Mouse (Mus musculus): ENCODE measurements around the gene Shroom1. TPM values are rescaled to one million over a fixed set of nuclear protein-coding genes. Genes with fewer than 3 reads are reported as not detected.

Shroom1 gene
- polyA plus RNA-seq, 1 experiment: 0.82 TPM

DNA sequence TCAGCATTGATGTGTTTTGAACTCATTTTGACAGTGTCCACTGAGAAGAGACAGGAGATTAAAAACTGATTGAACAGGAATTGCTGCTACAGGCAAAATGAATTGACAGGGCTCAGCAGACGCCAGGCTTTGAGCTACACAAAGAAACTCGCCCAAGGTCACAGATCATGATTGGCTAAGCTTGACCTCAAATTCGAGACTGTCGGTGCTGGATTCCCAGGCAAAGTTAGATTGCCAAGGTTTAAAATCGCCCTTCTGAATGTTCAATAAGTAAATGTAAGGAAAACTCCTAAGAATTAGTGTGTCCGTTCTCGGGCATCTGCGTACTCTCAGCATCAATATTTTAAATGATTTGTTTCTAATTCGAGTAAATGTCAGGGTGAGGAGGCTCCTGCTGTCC lies 32.4 kb downstream of the Shroom1 start:
- no peaks in the 10 kb centered on the region for H3K79me3 ChIP-seq (ENCODE audit: low read depth)
- H3ac ChIP-seq (ENCODE audit: control insufficient read depth, insufficient read length, low read depth): no peak overlapping the region
- H3K4me3 ChIP-seq (ENCODE audit: insufficient read depth, poor library complexity, severe bottlenecking): no peak overlapping the region
- no peaks in the 10 kb centered on the region for H3K27me3 ChIP-seq (ENCODE audit: control insufficient read depth, insufficient read depth, insufficient read length)
- TF ChIP-seq MYOG (IDR thresholded peaks at IDR 0.05; ENCODE audit: control insufficient read depth, extremely low read depth, insufficient read length): no peak
- no peak for TF ChIP-seq FOSL1 (IDR thresholded peaks at IDR 0.05; ENCODE audit: insufficient read depth, low read length, poor library complexity, severe bottlenecking)
- TF ChIP-seq MYOD1 (IDR thresholded peaks at IDR 0.05; ENCODE audit: control insufficient read depth, insufficient read length, low read depth): no peak
- no peak for TF ChIP-seq USF1 (IDR thresholded peaks at IDR 0.05; ENCODE audit: low read depth)
- TF ChIP-seq MAX (IDR thresholded peaks at IDR 0.05): no peak
- no peak for TF ChIP-seq CEBPB (IDR thresholded peaks at IDR 0.05; ENCODE audit: low read depth)
- H3K36me3 ChIP-seq (ENCODE audit: control insufficient read depth, insufficient read depth): no peaks in the 10 kb centered on the region
- H3K79me2 ChIP-seq (ENCODE audit: control insufficient read depth, insufficient read depth): no peaks in the 10 kb centered on the region

DNA sequence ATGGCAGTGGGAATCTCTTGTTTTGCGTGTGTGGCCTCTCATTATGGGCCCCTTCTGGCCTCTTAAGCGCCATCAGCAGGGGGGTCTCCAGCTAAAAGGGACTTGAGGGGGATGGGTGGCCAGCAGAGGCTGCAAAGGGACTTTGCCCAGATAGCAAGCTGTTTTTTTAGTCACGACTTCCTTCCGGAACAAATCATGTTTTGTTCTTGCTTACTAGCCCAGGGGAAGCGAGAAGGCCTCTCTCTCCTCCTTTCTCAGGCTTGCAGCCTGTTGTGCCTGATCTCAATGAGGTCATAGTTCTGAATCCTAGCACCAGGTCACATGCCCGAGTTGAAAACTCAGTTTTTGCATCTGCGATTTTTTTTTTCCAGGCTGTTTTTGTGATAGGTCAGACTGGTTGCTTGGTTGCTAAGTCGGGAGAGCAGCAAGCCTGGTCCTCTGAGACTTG lies 35.0 kb downstream of the Shroom1 start:
- no peak overlapping the region for H3ac ChIP-seq (ENCODE audit: control insufficient read depth, insufficient read length, low read depth)
- no peaks in the 10 kb centered on the region for H3K36me3 ChIP-seq (ENCODE audit: control insufficient read depth, insufficient read depth)
- TF ChIP-seq FOSL1 (IDR thresholded peaks at IDR 0.05; ENCODE audit: insufficient read depth, low read length, poor library complexity, severe bottlenecking): no peak
- no peaks in the 10 kb centered on the region for H3K79me3 ChIP-seq (ENCODE audit: low read depth)
- H3K79me2 ChIP-seq (ENCODE audit: control insufficient read depth, insufficient read depth): no peaks in the 10 kb centered on the region
- no peak overlapping the region for H3K4me3 ChIP-seq (ENCODE audit: insufficient read depth, poor library complexity, severe bottlenecking)
- H3K27me3 ChIP-seq (ENCODE audit: control insufficient read depth, insufficient read depth, insufficient read length): no peaks in the 10 kb centered on the region

GRCm38 (mm10) chr11:53493243-53493955 lies 36.4 kb downstream of the Shroom1 start:
- no peaks in the 10 kb centered on the region for H3K36me3 ChIP-seq (ENCODE audit: control insufficient read depth, insufficient read depth)
- H3K27me3 ChIP-seq (ENCODE audit: control insufficient read depth, insufficient read depth, insufficient read length): no peaks in the 10 kb centered on the region
- H3K79me3 ChIP-seq (ENCODE audit: low read depth): no peaks in the 10 kb centered on the region
- no peak overlapping the region for H3K4me3 ChIP-seq (ENCODE audit: insufficient read depth, poor library complexity, severe bottlenecking)
- no peak overlapping the region for H3ac ChIP-seq (ENCODE audit: control insufficient read depth, insufficient read length, low read depth)
- no peaks in the 10 kb centered on the region for H3K79me2 ChIP-seq (ENCODE audit: control insufficient read depth, insufficient read depth)
- no peak for TF ChIP-seq FOSL1 (IDR thresholded peaks at IDR 0.05; ENCODE audit: insufficient read depth, low read length, poor library complexity, severe bottlenecking)
- no peak for TF ChIP-seq CTCF (IDR thresholded peaks at IDR 0.05; ENCODE audit: control insufficient read depth, insufficient read depth, insufficient read length)
- TF ChIP-seq MAX (IDR thresholded peaks at IDR 0.05): no peak
- TF ChIP-seq USF1 (IDR thresholded peaks at IDR 0.05; ENCODE audit: low read depth): no peak
- TF ChIP-seq CEBPB (IDR thresholded peaks at IDR 0.05; ENCODE audit: low read depth): no peak
- no peak for TF ChIP-seq MYOG (IDR thresholded peaks at IDR 0.05; ENCODE audit: control insufficient read depth, extremely low read depth, insufficient read length)
- TF ChIP-seq MYOD1 (IDR thresholded peaks at IDR 0.05; ENCODE audit: control insufficient read depth, insufficient read length, low read depth): no peak

DNA sequence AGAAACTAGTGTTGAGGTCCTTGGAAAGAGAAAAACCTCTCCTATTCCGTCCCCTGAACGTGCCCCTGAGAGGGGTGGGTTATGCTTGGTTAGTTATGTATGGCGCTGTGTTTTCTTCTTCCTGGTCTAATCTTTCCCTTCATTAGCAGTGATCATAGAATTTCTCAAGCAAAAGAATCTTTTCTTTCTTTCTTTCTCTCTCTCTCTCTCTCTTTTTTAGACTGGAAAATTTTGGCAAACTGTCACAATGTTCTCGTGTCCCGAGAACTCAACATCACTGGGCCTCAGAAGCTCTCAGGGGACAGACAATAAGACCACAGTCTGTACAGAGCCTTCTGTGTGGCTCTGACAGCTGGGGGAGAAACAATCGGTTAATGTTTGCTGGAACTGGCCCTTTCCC lies 38.4 kb downstream of the Shroom1 start:
- Histone ChIP-seq H3K79me3 (ENCODE audit: low read depth) (no peaks in the 10 kb centered on the region), H3K36me3 (ENCODE audit: control insufficient read depth, insufficient read depth) (no peaks in the 10 kb centered on the region), H3K4me3 (ENCODE audit: insufficient read depth, poor library complexity, severe bottlenecking) (no peak overlapping the region), H3K79me2 (ENCODE audit: control insufficient read depth, insufficient read depth) (no peaks in the 10 kb centered on the region), H3K27me3 (ENCODE audit: control insufficient read depth, insufficient read depth, insufficient read length) (no peaks in the 10 kb centered on the region), H3ac (ENCODE audit: control insufficient read depth, insufficient read length, low read depth) (no peak overlapping the region)
- TF ChIP-seq FOSL1 (IDR thresholded peaks at IDR 0.05; ENCODE audit: insufficient read depth, low read length, poor library complexity, severe bottlenecking) (no peak), CTCF (IDR thresholded peaks at IDR 0.05; ENCODE audit: control insufficient read depth, insufficient read depth, insufficient read length) (no peak), CEBPB (IDR thresholded peaks at IDR 0.05; ENCODE audit: low read depth) (no peak), MAX (IDR thresholded peaks at IDR 0.05) (no peak), MYOG (IDR thresholded peaks at IDR 0.05; ENCODE audit: control insufficient read depth, extremely low read depth, insufficient read length) (no peak), USF1 (IDR thresholded peaks at IDR 0.05; ENCODE audit: low read depth) (no peak), MYOD1 (IDR thresholded peaks at IDR 0.05; ENCODE audit: control insufficient read depth, insufficient read length, low read depth) (no peak)

- Histone ChIP-seq H3K27me3 (ENCODE audit: control insufficient read depth, insufficient read depth, insufficient read length) (no peaks in the 10 kb centered on the region), H3K79me3 (ENCODE audit: low read depth) (no peaks in the 10 kb centered on the region), H3K4me3 (ENCODE audit: insufficient read depth, poor library complexity, severe bottlenecking) (no peak overlapping the region), H3ac (ENCODE audit: control insufficient read depth, insufficient read length, low read depth) (no peak overlapping the region), H3K36me3 (ENCODE audit: control insufficient read depth, insufficient read depth) (no peaks in the 10 kb centered on the region), H3K79me2 (ENCODE audit: control insufficient read depth, insufficient read depth) (no peaks in the 10 kb centered on the region)
- TF ChIP-seq MAX (IDR thresholded peaks at IDR 0.05) (no peak), MYOG (IDR thresholded peaks at IDR 0.05; ENCODE audit: control insufficient read depth, extremely low read depth, insufficient read length) (no peak), USF1 (IDR thresholded peaks at IDR 0.05; ENCODE audit: low read depth) (no peak), FOSL1 (IDR thresholded peaks at IDR 0.05; ENCODE audit: insufficient read depth, low read length, poor library complexity, severe bottlenecking) (no peak), CEBPB (IDR thresholded peaks at IDR 0.05; ENCODE audit: low read depth) (no peak), MYOD1 (IDR thresholded peaks at IDR 0.05; ENCODE audit: control insufficient read depth, insufficient read length, low read depth) (no peak), CTCF (IDR thresholded peaks at IDR 0.05; ENCODE audit: control insufficient read depth, insufficient read depth, insufficient read length) (no peak)
These were observed 39.9 kb downstream of the Shroom1 start for GRCm38 (mm10) chr11:53496946-53497345.

DNA sequence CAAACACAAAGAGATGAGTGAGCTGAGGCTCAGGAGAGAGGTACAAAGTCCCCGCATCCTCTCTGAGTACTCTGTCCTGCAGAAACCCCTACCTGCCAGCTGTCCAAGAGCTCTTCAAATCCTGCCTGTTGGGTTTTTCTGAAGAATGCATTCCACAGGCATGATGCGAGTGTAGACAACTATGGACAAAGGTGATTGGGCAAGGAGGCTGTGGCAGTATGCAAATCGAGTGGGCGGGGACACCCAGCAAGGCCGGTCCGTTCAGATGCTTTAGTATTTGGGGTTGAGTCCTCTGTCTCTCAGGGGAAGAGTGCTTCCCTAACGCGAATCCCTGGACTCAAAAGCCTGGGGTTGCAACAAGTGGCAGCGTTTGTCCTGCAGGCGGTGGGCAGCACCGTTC lies 43.6 kb downstream of the Shroom1 start:
- no peak overlapping the region for H3K4me3 ChIP-seq (ENCODE audit: insufficient read depth, poor library complexity, severe bottlenecking)
- H3K27me3 ChIP-seq (ENCODE audit: control insufficient read depth, insufficient read depth, insufficient read length): no peaks in the 10 kb centered on the region
- H3K79me3 ChIP-seq (ENCODE audit: low read depth): no peaks in the 10 kb centered on the region
- TF ChIP-seq CTCF (IDR thresholded peaks at IDR 0.05; ENCODE audit: control insufficient read depth, insufficient read depth, insufficient read length) (no peak), MYOG (IDR thresholded peaks at IDR 0.05; ENCODE audit: control insufficient read depth, extremely low read depth, insufficient read length) (no peak), CEBPB (IDR thresholded peaks at IDR 0.05; ENCODE audit: low read depth) (no peak), MYOD1 (IDR thresholded peaks at IDR 0.05; ENCODE audit: control insufficient read depth, insufficient read length, low read depth) (no peak)
- H3ac ChIP-seq (ENCODE audit: control insufficient read depth, insufficient read length, low read depth): no peak overlapping the region
- H3K79me2 ChIP-seq (ENCODE audit: control insufficient read depth, insufficient read depth): no peaks in the 10 kb centered on the region
- H3K36me3 ChIP-seq (ENCODE audit: control insufficient read depth, insufficient read depth): no peaks in the 10 kb centered on the region
